Mouse (Mus musculus): ENCODE measurements around the gene Hcn2.

- TF ChIP-seq CTCF (IDR thresholded peaks at IDR 0.05; ENCODE audit: low read depth, low read length): no peak
- TF ChIP-seq POLR2A (IDR thresholded peaks at IDR 0.05; ENCODE audit: extremely low read depth, insufficient read depth, low read length): no peak
Observed at GRCm38 (mm10) chr10:79723692-79724091, 7.3 kb downstream of the Hcn2 start.

Data from liver, adult 2 months (tissue).